Mouse (Mus musculus) ES-E14 (cell line): ENCODE results near the gene Nat10.

ENCODE experiments used
- ZC3H11A ChIP-seq: IDR thresholded peaks from 2 replicates; pipeline ENCODE4 v1.6.1; 2012; ENCODE audit warnings: low read depth, mild to moderate bottlenecking, inconsistent platforms, low read length, borderline replicate concordance
- ZNF384 ChIP-seq: IDR thresholded peaks from 2 replicates; pipeline ENCODE4 v1.6.1; 2012; ENCODE audit warnings: low read depth, low read length, inconsistent platforms

DNA sequence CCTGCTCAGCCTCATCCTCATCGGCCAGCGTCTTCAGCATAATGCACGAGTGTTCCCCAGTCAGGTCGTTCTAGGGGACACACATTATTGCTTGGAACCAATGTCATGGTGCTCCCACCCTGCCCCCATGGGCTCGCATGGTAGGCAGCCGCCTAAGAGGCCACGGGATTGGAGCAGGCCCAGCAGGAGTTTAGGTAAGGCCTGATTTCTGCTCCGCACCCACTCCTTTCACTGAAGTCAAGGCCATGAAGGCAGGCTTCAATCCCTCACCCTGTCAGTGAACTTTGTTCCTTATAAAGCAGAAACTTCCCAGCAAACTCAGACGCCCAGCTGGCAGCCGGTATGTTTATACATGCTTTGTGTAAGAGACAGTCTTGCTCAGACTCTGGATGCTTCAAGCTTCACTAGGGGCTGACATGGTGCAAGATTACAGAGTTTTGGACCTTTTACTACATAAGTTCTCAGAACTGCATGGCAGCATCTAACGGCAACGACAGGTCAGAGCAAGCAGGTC, 33.0 kb downstream of the Nat10 start:
- TF ChIP-seq ZC3H11A = no peak
- no peak for TF ChIP-seq ZNF384
